Mouse (Mus musculus) neural tube, postnatal 0 days (tissue): ENCODE measurements around the gene Toporsl. TPM values are rescaled to one million over a fixed set of nuclear protein-coding genes. Genes with fewer than 3 reads are reported as not detected.

Experiments used
- polyA plus RNA-seq: library from polyadenylated mRNA; unstranded; fragments of >200 nt; fragmentation: Nextera tagmentation; extraction: Ambion mirVana; gene quantifications from 2 replicates; pipeline ENCODE4 v1.2.1, GENCODE M21; 2015

The Toporsl gene
- 0.05 TPM in 1 of 2 replicates, not detected in the other for polyA plus RNA-seq

GRCm38 (mm10) chr4:52595927-52596326 is at the start of gene Toporsl:
Gene Toporsl, plus strand, starts transcription at chr4:52596274.

Other genes starting within 250 kb of the Toporsl start
- gene Smc2, start 157.0 kb upstream of the Toporsl start, polyA plus RNA-seq: 32.3 and 34.7 TPM in 2 replicates
- 1.9 TPM in 1 of 2 replicates, not detected in the other for gene Vma21-ps, start 99.0 kb upstream of the Toporsl start, polyA plus RNA-seq
- not detected in 2 replicates for gene Olfr275, start 218.3 kb downstream of the Toporsl start, polyA plus RNA-seq